Mouse (Mus musculus): Measurements from ENCODE around the gene Selenoh. TPM values are rescaled to one million over a fixed set of nuclear protein-coding genes. Genes with fewer than 3 reads are reported as not detected.

The Selenoh gene
- polyA plus RNA-seq, 1 experiment from 2014 or later, result 57.6 TPM

- no peak overlapping the region for H3K4me3 ChIP-seq (ENCODE audit: low read depth, low read length)
- no peaks in the 10 kb centered on the region for H3K4me1 ChIP-seq (ENCODE audit: insufficient read depth)
- H3K27me3 ChIP-seq (ENCODE audit: insufficient read depth, low read length), result no peaks in the 10 kb centered on the region
- TF ChIP-seq CTCF (IDR thresholded peaks at IDR 0.05; ENCODE audit: low read depth) (no peak), EP300 (IDR thresholded peaks at IDR 0.05; ENCODE audit: low read depth) (no peak)
- DNase-seq (no peak), ATAC-seq (no peak)
- no peak overlapping the region for H3K4me2 ChIP-seq (ENCODE audit: low read depth, low read length)
- 86% methylated on average over 5 of the region's 5 CpGs for WGBS (ENCODE audit: insufficient replicate concordance)
- H3K27ac ChIP-seq (ENCODE audit: low read depth), result no peak overlapping the region
- H3K9me3 ChIP-seq (ENCODE audit: low read length), result no peaks in the 10 kb centered on the region
- H3K36me3 ChIP-seq (replicated peaks; ENCODE audit: insufficient read depth, low read length), result peaks cover 65% of the 10 kb centered on the region
- H3K9ac ChIP-seq (replicated peaks), result no peak overlapping the region
Observed at GRCm38 (mm10) chr2:84695007-84695695, 24.6 kb upstream of the Selenoh start.

- Histone ChIP-seq H3K4me1 (ENCODE audit: insufficient read depth) (no peaks in the 10 kb centered on the region), H3K4me2 (ENCODE audit: low read depth, low read length) (no peak overlapping the region), H3K27ac (ENCODE audit: low read depth) (no peak overlapping the region), H3K4me3 (ENCODE audit: low read depth, low read length) (no peak overlapping the region), H3K9me3 (ENCODE audit: low read length) (no peaks in the 10 kb centered on the region), H3K9ac (replicated peaks) (no peak overlapping the region), H3K36me3 (replicated peaks; ENCODE audit: insufficient read depth, low read length) (peaks cover 84% of the 10 kb centered on the region), H3K27me3 (ENCODE audit: insufficient read depth, low read length) (no peaks in the 10 kb centered on the region)
- DNase-seq (no peak), ATAC-seq (no peak)
- 88% methylated on average over 12 of the region's 12 CpGs for WGBS (ENCODE audit: insufficient replicate concordance)
- no peak for TF ChIP-seq CTCF (IDR thresholded peaks at IDR 0.05; ENCODE audit: low read depth)
- TF ChIP-seq EP300 (IDR thresholded peaks at IDR 0.05; ENCODE audit: low read depth), result no peak
Observed at GRCm38 (mm10) chr2:84690050-84690449, 19.5 kb upstream of the Selenoh start.

GRCm38 (mm10) chr2:84688080-84688844 lies 17.7 kb upstream of the Selenoh start:
- H3K27ac ChIP-seq (ENCODE audit: low read depth), result no peak overlapping the region
- peaks cover 73% of the 10 kb centered on the region for H3K36me3 ChIP-seq (replicated peaks; ENCODE audit: insufficient read depth, low read length)

GRCm38 (mm10) chr2:84682605-84683183 lies 12.1 kb upstream of the Selenoh start:
- H3K4me1 ChIP-seq (ENCODE audit: insufficient read depth), result peaks cover 9% of the 10 kb centered on the region
- TF ChIP-seq CTCF (IDR thresholded peaks at IDR 0.05; ENCODE audit: low read depth) (no peak), EP300 (IDR thresholded peaks at IDR 0.05; ENCODE audit: low read depth) (peak; percentile 87)
- ATAC-seq (0 out of 2 replicates have a peak, but pooled peaks have one; percentile 8), DNase-seq (peak; percentile 20)
- H3K4me3 ChIP-seq (ENCODE audit: low read depth, low read length), result peak overlapping the region; percentile 14; the same call in 1 of the 2 replicates
- H3K4me2 ChIP-seq (ENCODE audit: low read depth, low read length), result peak overlapping the region; percentile 57
- H3K36me3 ChIP-seq (replicated peaks; ENCODE audit: insufficient read depth, low read length), result peaks cover 26% of the 10 kb centered on the region
- 42% methylated on average over 6 of the region's 6 CpGs for WGBS (ENCODE audit: insufficient replicate concordance)
- H3K9ac ChIP-seq (replicated peaks), result peak overlapping the region; percentile 40
- no peaks in the 10 kb centered on the region for H3K9me3 ChIP-seq (ENCODE audit: low read length)
- H3K27ac ChIP-seq (ENCODE audit: low read depth), result peak overlapping the region; percentile 94
- H3K27me3 ChIP-seq (ENCODE audit: insufficient read depth, low read length), result no peaks in the 10 kb centered on the region

More at GRCm38 (mm10) chr2:84688080-84688844, 17.7 kb upstream of the Selenoh start:
- DNase-seq (no peak), ATAC-seq (no peak)
- Histone ChIP-seq H3K27me3 (ENCODE audit: insufficient read depth, low read length) (no peaks in the 10 kb centered on the region), H3K4me3 (ENCODE audit: low read depth, low read length) (no peak overlapping the region), H3K9me3 (ENCODE audit: low read length) (no peaks in the 10 kb centered on the region), H3K4me2 (ENCODE audit: low read depth, low read length) (no peak overlapping the region), H3K4me1 (ENCODE audit: insufficient read depth) (0 out of 2 replicates have a peak, but pooled peaks cover 3% of the 10 kb centered on the region), H3K9ac (replicated peaks) (no peak overlapping the region)
- 69% methylated on average over 2 of the region's 2 CpGs for WGBS (ENCODE audit: insufficient replicate concordance)
- TF ChIP-seq CTCF (IDR thresholded peaks at IDR 0.05; ENCODE audit: low read depth) (no peak), EP300 (IDR thresholded peaks at IDR 0.05; ENCODE audit: low read depth) (0 out of 2 replicates have a peak, but pooled peaks have one; percentile 29)

- peak within 1 kb of the TSS; percentile 83 for H3K27ac ChIP-seq (ENCODE audit: low read depth)
- H3K36me3 ChIP-seq (replicated peaks; ENCODE audit: insufficient read depth, low read length), result peaks cover 22% of the 10 kb centered on the region
- ATAC-seq, result no peak
- no peaks in the 10 kb centered on the region for H3K9me3 ChIP-seq (ENCODE audit: low read length)
- 13% methylated on average over 8 of the region's 8 CpGs for WGBS (ENCODE audit: insufficient replicate concordance)
- H3K9ac ChIP-seq (replicated peaks), result peak within 1 kb of the TSS; percentile 87
- H3K4me3 ChIP-seq (ENCODE audit: low read depth, low read length), result peak within 1 kb of the TSS; percentile 88
- no peak for TF ChIP-seq EP300 (IDR thresholded peaks at IDR 0.05; ENCODE audit: low read depth)
- TF ChIP-seq CTCF (IDR thresholded peaks at IDR 0.05; ENCODE audit: low read depth), result no peak
- no peaks in the 10 kb centered on the region for H3K27me3 ChIP-seq (ENCODE audit: insufficient read depth, low read length)
- peaks cover 22% of the 10 kb centered on the region for H3K4me1 ChIP-seq (ENCODE audit: insufficient read depth)
- H3K4me2 ChIP-seq (ENCODE audit: low read depth, low read length), result peak within 1 kb of the TSS; percentile 75
- DNase-seq, result peak; percentile 16
Observed at GRCm38 (mm10) chr2:84679016-84679415, 8.4 kb upstream of the Selenoh start, which contains the start of gene Tmx2. Tmx2 (minus strand) TSS chr2:84679140.

All from liver, postnatal 0 days (tissue).